Mouse (Mus musculus): ENCODE results near the gene Gper1. TPM values are rescaled to one million over a fixed set of nuclear protein-coding genes. Genes with fewer than 3 reads are reported as not detected.

Gper1 gene
- polyA plus RNA-seq, 1 experiment, result 2.7 TPM

- 88% methylated on average over 9 of the region's 9 CpGs for WGBS
- Histone ChIP-seq H3K4me3 (replicated peaks; ENCODE audit: extremely low read depth, low read depth, low read length) (no peak overlapping the region), H3K4me1 (ENCODE audit: control insufficient read depth, insufficient read depth, low read length) (no peaks in the 10 kb centered on the region)
- no peak for DNase-seq
- no peak for TF ChIP-seq CTCF (IDR thresholded peaks at IDR 0.05; ENCODE audit: insufficient read depth, low read length)
- TF ChIP-seq POLR2A (IDR thresholded peaks at IDR 0.05; ENCODE audit: borderline replicate concordance, extremely low read depth, low read depth, low read length), result no peak
These were observed 51.8 kb downstream of the Gper1 start for GRCm38 (mm10) chr5:139474741-139475140.

Other genes starting within 250 kb of the Gper1 start
- gene Sun1, start 222.5 kb upstream of the Gper1 start, polyA plus RNA-seq (2012; rRNA removed), result 48.5 and 57.9 TPM in 2 replicates
- 105 and 162 TPM in 2 replicates for gene Get4, start 170.8 kb upstream of the Gper1 start, polyA plus RNA-seq (2012; rRNA removed)
- gene Adap1, start 97.5 kb upstream of the Gper1 start, polyA plus RNA-seq (2012; rRNA removed), result 12.1 and 13.8 TPM in 2 replicates
- 51.7 and 61.9 TPM in 2 replicates for gene Cox19, start 71.7 kb upstream of the Gper1 start, polyA plus RNA-seq (2012; rRNA removed)
- gene Cyp2w1, start 70.5 kb upstream of the Gper1 start, polyA plus RNA-seq (2012; rRNA removed), result 0.33 TPM in 1 of 2 replicates, not detected in the other
- gene Gpr146, start 45.5 kb upstream of the Gper1 start, polyA plus RNA-seq (2012; rRNA removed), result 75.7 and 93.4 TPM in 2 replicates
- gene C130050O18Rik, start 17.9 kb upstream of the Gper1 start, polyA plus RNA-seq (2012; rRNA removed), result 7.2 and 9.0 TPM in 2 replicates
- gene 3110082I17Rik, start 37.4 kb downstream of the Gper1 start, polyA plus RNA-seq (2012; rRNA removed), result 12.2 and 14.0 TPM in 2 replicates
- 15.1 and 19.6 TPM in 2 replicates for gene Zfand2a, start 61.4 kb downstream of the Gper1 start, polyA plus RNA-seq (2012; rRNA removed)
- gene Uncx, start 120.3 kb downstream of the Gper1 start, polyA plus RNA-seq (2012; rRNA removed), result not detected in 2 replicates

Measured in lung, adult 2 months (tissue).